Mouse (Mus musculus) left cerebral cortex, postnatal 36 days (tissue): ENCODE measurements around the gene Akr1b10. TPM values are rescaled to one million over a fixed set of nuclear protein-coding genes. Genes with fewer than 3 reads are reported as not detected.

Experiments
- DNase-seq, 2 experiments: peaks; one replicate each; pipeline ENCODE4 v3.0.0; 2021 to 2022; ENCODE audit warnings: low spot score in 2 of 2, mixed read lengths in 1 of 2
- intact Hi-C: fragments of 180-260 bp; cut with DNase I; formaldehyde crosslinking; loops from one replicate; pipeline ENCODE4 v1.15.1; 2025
- total RNA-seq, 2 experiments: library from RNA; stranded (reverse); gene quantifications; 2 replicates each; pipeline ENCODE4 v1.2.3; 2021

Gene Akr1b10
- total RNA-seq, 2 experiments from 2014 or later, result 19.7 to 21.6 TPM

DNA sequence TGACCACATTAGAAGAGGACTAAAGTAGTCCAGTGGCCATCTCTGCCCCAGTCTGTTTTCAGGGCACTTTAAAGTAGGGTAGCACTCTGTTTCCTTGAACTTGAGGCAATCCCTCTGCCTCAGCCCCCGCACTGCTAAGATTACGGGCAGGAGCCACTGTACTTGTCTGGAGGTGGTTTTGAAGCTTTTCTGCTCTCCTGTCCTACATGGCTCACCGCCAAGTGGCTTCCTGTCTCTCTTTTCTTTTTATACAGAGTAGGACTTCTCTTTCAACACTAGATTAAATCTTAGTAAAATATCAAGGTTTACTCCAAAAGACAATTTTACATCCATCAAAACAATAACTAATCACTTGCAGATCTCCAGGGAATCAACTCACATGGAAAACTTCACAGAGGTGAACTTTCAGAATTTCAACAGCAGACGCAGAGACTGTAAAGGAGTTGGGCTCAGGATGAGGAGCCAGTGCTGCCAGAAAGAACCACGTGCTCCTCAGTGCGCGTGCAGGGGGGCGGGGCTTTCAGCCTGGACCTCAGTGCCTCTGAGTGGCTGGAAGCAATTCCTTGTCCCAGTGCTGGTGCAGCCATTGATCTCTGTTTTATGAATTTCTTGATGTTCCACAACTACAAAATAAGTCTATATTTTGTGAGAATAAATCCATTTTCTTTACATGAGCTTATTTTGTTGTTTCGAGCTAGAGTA is 57.7 kb downstream of the Akr1b10 start:
- DNase-seq, result no peak
- intact Hi-C loops, result no loop called here

DNA sequence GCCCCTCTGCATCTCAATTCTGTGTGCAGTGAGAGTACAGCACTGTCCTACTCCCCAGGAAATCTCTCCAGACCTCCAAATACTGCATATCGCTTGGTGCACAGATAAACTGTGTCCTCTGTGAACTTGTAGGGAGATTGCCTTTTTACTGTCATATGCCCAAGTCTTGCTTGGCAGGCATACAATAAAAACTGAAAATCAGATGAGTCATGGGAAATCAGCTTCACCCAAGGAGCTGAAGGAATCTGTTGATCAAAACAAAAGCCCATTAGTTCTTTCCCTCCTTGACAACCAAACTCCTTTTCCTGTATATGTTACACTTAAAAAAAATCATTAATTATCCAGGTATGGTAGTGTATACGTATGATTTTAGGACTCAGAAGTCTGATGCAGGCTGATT is 59.8 kb downstream of the Akr1b10 start:
- intact Hi-C loops, result no loop called here
- DNase-seq, result no peak

Other genes starting within 250 kb of the Akr1b10 start
- 10 to 100 TPM; 58.9 to 59.3 TPM for gene Slc35b4, start 207.1 kb upstream of the Akr1b10 start, total RNA-seq
- gene Akr1b3, start 66.7 kb upstream of the Akr1b10 start, total RNA-seq, result 10 to 100 TPM; 42.6 to 47.6 TPM
- under 1 TPM; 0.68 to 0.69 TPM for gene Akr1b8, start 30.1 kb upstream of the Akr1b10 start, total RNA-seq
- not detected for gene Akr1b7, start 28.1 kb downstream of the Akr1b10 start, total RNA-seq
- 10 to 100 TPM; 63.2 to 70.6 TPM for gene Bpgm, start 92.0 kb downstream of the Akr1b10 start, total RNA-seq
- 10 to 100 TPM; 23.6 to 25.6 TPM for gene Cald1, start 214.3 kb downstream of the Akr1b10 start, total RNA-seq